Mouse (Mus musculus) small intestine, adult 2 months (tissue): ENCODE measurements around the gene Glis1.

Experiments
- CTCF ChIP-seq: fragments of 200-500 bp; IDR thresholded peaks from 2 replicates; pipeline ENCODE4 v1.5.1; 2012; ENCODE audit warnings: low read depth, mild to moderate bottlenecking, control low read depth, inconsistent platforms, low read length, moderate library complexity, mixed read lengths; ENCODE audit not compliant: insufficient replicate concordance, insufficient read length; ENCODE audit errors: extremely low read depth
- POLR2A ChIP-seq: fragments of 200-500 bp; IDR thresholded peaks from 2 replicates; pipeline ENCODE4 v1.6.1; 2012; ENCODE audit warnings: low read depth, mild to moderate bottlenecking, control low read depth, inconsistent platforms, low read length, moderate library complexity

DNA sequence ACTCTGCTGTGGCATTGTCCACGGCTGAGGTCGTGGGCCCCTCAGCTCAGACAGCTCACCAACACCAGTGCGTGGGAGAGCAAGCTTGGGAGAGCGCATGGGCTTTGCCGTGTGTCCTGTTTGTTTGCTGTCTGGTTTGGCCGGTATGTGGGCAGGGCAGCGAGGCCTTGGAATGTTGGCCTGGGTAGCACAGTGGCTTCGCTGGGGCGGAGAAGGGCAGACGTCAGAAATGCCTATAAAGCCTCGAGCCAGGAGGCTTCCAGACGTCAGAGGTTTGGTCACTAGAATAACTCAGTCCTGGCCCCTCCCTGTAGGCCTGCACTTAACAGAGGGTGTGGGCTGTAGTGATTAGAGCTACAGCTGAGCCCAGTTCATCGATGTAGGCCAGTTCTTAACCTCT lies 33.9 kb downstream of the Glis1 start:
- TF ChIP-seq CTCF (no peak), POLR2A (no peak)
